Mouse (Mus musculus) testis, adult 2 months (tissue): Measurements from ENCODE around the gene St3gal3.

Source experiments
- CTCF ChIP-seq: fragments of 200-500 bp; IDR thresholded peaks from 2 replicates; pipeline ENCODE4 v1.5.1; 2012; ENCODE audit warnings: low read depth, mild to moderate bottlenecking, inconsistent platforms, low read length, moderate library complexity; ENCODE audit not compliant: control insufficient read depth, insufficient read depth, insufficient replicate concordance
- POLR2A ChIP-seq: fragments of 200-500 bp; IDR thresholded peaks from 2 replicates; pipeline ENCODE4 v1.6.1; 2012; ENCODE audit warnings: low read depth, mild to moderate bottlenecking, inconsistent platforms, low read length, moderate library complexity; ENCODE audit not compliant: control insufficient read depth

GRCm38 (mm10) chr4:118089939-118090338, 44.8 kb downstream of the St3gal3 start:
- TF ChIP-seq CTCF (peak; percentile 73; the same call in 1 of the 2 replicates), POLR2A (no peak)
